Mouse (Mus musculus): ENCODE measurements around the gene Nkain4.

Gene Nkain4

GRCm38 (mm10) chr2:180954061-180955047, at the start of gene Nkain4:
Gene Nkain4 (minus strand): TSS chr2:180954699.
- peak; percentile 46 for DNase-seq

GRCm38 (mm10) chr2:180996905-180997304, 42.4 kb upstream of the Nkain4 start:
- no peak for DNase-seq

- DNase-seq: peak; percentile 62
Measured at GRCm38 (mm10) chr2:180996436-180996835, 41.9 kb upstream of the Nkain4 start.

GRCm38 (mm10) chr2:180995457-180995856, 41.0 kb upstream of the Nkain4 start:
- no peak for DNase-seq

- no peak for DNase-seq
Measured at GRCm38 (mm10) chr2:180994360-180994759, 39.9 kb upstream of the Nkain4 start.

- peak; percentile 12 for DNase-seq
Measured at GRCm38 (mm10) chr2:180990347-180990746, 35.8 kb upstream of the Nkain4 start.

GRCm38 (mm10) chr2:180988948-180989347, 34.4 kb upstream of the Nkain4 start:
- no peak for DNase-seq

- peak; percentile 15 for DNase-seq
Measured at GRCm38 (mm10) chr2:180988347-180988913, 33.9 kb upstream of the Nkain4 start.

- no peak for DNase-seq
Measured at GRCm38 (mm10) chr2:180987432-180988030, 33.0 kb upstream of the Nkain4 start.

GRCm38 (mm10) chr2:180987001-180987400, 32.5 kb upstream of the Nkain4 start:
- no peak for DNase-seq

- DNase-seq: no peak
Measured at GRCm38 (mm10) chr2:180986449-180986848, 31.9 kb upstream of the Nkain4 start, which contains the start of gene Col20a1. Gene Col20a1 (plus strand): TSS chr2:180986535.

- no peak for DNase-seq
Measured at GRCm38 (mm10) chr2:180985635-180986034, 31.1 kb upstream of the Nkain4 start.

GRCm38 (mm10) chr2:180981133-180981532, 26.6 kb upstream of the Nkain4 start:
- DNase-seq: no peak

GRCm38 (mm10) chr2:180967010-180967763, 12.7 kb upstream of the Nkain4 start, which contains the start of gene Arfgap1:
Gene Arfgap1 (plus strand): TSS chr2:180967225.
- DNase-seq: peak; percentile 96

- peak; percentile 49 for DNase-seq
Measured at GRCm38 (mm10) chr2:180966092-180966882, 11.8 kb upstream of the Nkain4 start.

- DNase-seq: peak; percentile 61
Measured at GRCm38 (mm10) chr2:180963956-180964355, 9.5 kb upstream of the Nkain4 start.

GRCm38 (mm10) chr2:180962616-180963308, 8.3 kb upstream of the Nkain4 start:
- no peak for DNase-seq

GRCm38 (mm10) chr2:180960187-180960586, 5.7 kb upstream of the Nkain4 start:
- no peak for DNase-seq

GRCm38 (mm10) chr2:180959605-180960004, 5.1 kb upstream of the Nkain4 start:
- DNase-seq: no peak

GRCm38 (mm10) chr2:180953638-180954037, 861 bp downstream of the Nkain4 start:
- DNase-seq: no peak

- peak; percentile 38 for DNase-seq
Measured at GRCm38 (mm10) chr2:180952731-180953171, 1.7 kb downstream of the Nkain4 start.
